Mouse (Mus musculus): Measurements from ENCODE around the gene Ucn3.

- TF ChIP-seq CTCF (IDR thresholded peaks at IDR 0.05; ENCODE audit: borderline replicate concordance, insufficient read depth, low read depth, low read length) (no peak), POLR2A (IDR thresholded peaks at IDR 0.05; ENCODE audit: borderline replicate concordance, insufficient read depth, low read length) (no peak)
Observed at GRCm38 (mm10) chr13:3992081-3992480, 46.9 kb upstream of the Ucn3 start.
